Mouse (Mus musculus) forebrain, embryonic 15.5 days (tissue): Measurements from ENCODE around the gene Ero1lb. TPM values are rescaled to one million over a fixed set of nuclear protein-coding genes. Genes with fewer than 3 reads are reported as not detected.
"Not testable (repeated sequence)": the region's sequence is repeated elsewhere in the genome, so short reads cannot be mapped to it uniquely, and the experiment has no call there.

ENCODE experiments used
- ATAC-seq: fragments of 200-750 bp; cut with Nextera tagmentation; replicated peaks from 2 replicates; pipeline ENCODE4 v1.8.0; 2017; ENCODE audit warnings: mild to moderate bottlenecking, moderate TSS enrichment, moderate library complexity
- H3K27ac ChIP-seq: fragments of 300-500 bp; sonication (generic); replicated peaks from 2 replicates; pipeline ENCODE4 v1.5.1; 2015; ENCODE audit warnings: mild to moderate bottlenecking, inconsistent platforms
- H3K27me3 ChIP-seq: fragments of 300-500 bp; sonication (generic); 2 replicates; pipeline ENCODE4 v1.6.1; 2015; ENCODE audit warnings: inconsistent platforms
- H3K36me3 ChIP-seq: fragments of 300-500 bp; sonication (generic); 2 replicates; pipeline ENCODE4 v1.6.1; 2015; ENCODE audit warnings: mild to moderate bottlenecking, inconsistent platforms
- H3K4me1 ChIP-seq: fragments of 300-500 bp; sonication (generic); 2 replicates; pipeline ENCODE4 v1.6.1; 2015; ENCODE audit warnings: inconsistent platforms
- H3K4me2 ChIP-seq: fragments of 300-500 bp; sonication (generic); replicated peaks from 2 replicates; pipeline ENCODE4 v1.6.1; 2015; ENCODE audit warnings: mild to moderate bottlenecking, inconsistent platforms
- H3K4me3 ChIP-seq: fragments of 300-500 bp; sonication (generic); 2 replicates; pipeline ENCODE4 v1.5.1; 2015; ENCODE audit warnings: mild to moderate bottlenecking, inconsistent platforms
- H3K9ac ChIP-seq: fragments of 300-500 bp; sonication (generic); replicated peaks from 2 replicates; pipeline ENCODE4 v1.6.1; 2015; ENCODE audit warnings: mild to moderate bottlenecking, inconsistent platforms
- H3K9me3 ChIP-seq: fragments of 300-500 bp; sonication (generic); 2 replicates; pipeline ENCODE4 v1.6.1; 2016; ENCODE audit warnings: inconsistent platforms
- WGBS: fragments of 180-500 bp; shearing (Covaris S2); methylation state at CpG from one replicate; pipeline ENCODE4 v1.1.7; 2015; ENCODE audit warnings: mixed read lengths; 5-methylcytosine and 5-hydroxymethylcytosine counted together
- polyA plus RNA-seq: library from polyadenylated mRNA; unstranded; fragments of >200 nt; fragmentation: Nextera tagmentation; extraction: Ambion mirVana; gene quantifications from 2 replicates; pipeline ENCODE4 v1.2.1, GENCODE M21; 2015

The Ero1lb gene
- polyA plus RNA-seq, 1 experiment from 2014 or later = 14.0 TPM

DNA sequence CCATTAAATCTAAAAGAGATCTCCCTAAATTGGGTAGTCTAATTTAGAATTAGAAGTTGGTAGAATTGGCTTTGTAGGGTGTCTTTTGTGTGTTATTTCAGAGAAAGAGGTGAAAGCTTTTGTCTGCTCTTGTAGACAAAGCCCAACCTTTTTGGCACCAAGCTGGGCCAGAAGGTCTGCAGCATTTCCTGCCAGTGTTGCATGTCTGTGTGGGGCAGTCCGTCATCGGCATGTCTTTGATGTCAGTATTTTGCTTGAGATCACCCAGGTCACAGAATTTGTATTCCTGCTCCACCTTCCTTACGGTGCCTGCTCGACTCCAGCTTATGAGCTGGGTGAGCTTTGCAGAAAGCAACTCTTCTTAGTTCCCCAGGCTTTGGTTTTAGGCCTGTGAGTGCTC is 31.4 kb downstream of the Ero1lb start:
- WGBS = 63% methylated on average over 4 of the region's 4 CpGs
- not testable (repeated sequence) for H3K36me3 ChIP-seq, ATAC-seq

DNA sequence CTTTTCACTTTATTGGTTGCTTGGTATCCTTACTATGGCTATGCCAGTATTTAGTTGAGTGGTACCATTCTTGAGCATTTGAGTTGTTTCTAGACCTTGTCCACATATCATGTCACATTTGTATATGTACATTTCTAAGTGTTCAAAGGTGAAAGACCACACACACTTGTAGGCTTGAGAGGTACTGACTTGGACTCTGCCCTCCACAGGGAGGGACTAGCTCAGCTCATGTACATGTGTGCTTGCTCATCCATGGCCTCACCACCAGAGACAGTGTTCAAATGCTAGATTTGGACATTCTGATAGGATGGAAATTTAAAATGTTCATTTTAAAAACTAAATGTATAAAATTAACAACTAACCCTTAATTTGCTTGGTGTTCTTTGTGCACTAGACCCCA is 44.5 kb downstream of the Ero1lb start:
- not testable (repeated sequence) for H3K27ac ChIP-seq, ATAC-seq, H3K4me3 ChIP-seq, H3K36me3 ChIP-seq, H3K9ac ChIP-seq, H3K4me1 ChIP-seq, H3K4me2 ChIP-seq, H3K27me3 ChIP-seq, H3K9me3 ChIP-seq

More for the DNA sequence above, 31.4 kb downstream of the Ero1lb start:
- not testable (repeated sequence) for H3K27ac ChIP-seq, H3K4me1 ChIP-seq, H3K9ac ChIP-seq, H3K9me3 ChIP-seq, H3K4me3 ChIP-seq, H3K4me2 ChIP-seq, H3K27me3 ChIP-seq

DNA sequence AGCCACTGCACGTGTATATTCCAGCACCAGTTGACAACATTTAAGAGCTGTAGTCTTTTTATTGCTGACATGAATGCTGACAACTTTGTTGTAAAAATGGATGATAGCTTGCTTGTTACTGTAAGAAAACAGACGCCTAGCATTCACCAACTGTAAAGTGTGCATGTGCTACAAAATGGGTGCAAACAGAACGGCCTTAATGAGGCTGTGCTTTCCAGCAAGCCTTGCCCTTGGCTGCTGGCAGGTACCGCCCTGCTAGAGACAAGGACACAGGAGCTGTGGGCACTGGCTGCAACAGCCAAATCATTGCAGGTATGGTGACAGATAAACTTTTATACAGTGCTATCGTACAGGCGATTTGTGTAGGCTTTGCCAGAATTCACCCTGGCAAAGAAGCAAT is 48.4 kb downstream of the Ero1lb start:
- not testable (repeated sequence) for H3K9me3 ChIP-seq, ATAC-seq
- peaks cover 18% of the 10 kb centered on the region for H3K36me3 ChIP-seq

DNA sequence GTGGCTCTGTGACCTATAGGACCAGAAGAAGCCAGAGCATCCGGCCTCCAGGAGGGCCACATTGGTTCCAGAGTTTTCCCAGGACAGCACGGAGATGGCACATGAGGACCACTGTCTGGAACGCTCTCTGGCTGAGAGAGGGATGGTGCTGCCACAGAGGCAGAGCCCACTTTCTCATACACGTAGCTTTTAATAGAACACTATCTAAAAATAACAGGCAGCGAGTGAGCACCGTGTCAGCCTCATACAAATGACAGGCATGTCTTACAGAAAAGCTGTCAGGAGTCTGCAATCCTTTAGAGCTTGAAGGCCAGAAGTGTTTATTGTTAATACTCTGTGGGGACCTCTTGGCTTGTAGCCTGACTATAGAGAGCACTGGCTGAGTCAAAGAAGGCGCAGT is 48.9 kb downstream of the Ero1lb start:
- H3K4me1 ChIP-seq, H3K9ac ChIP-seq, H3K4me3 ChIP-seq, H3K27ac ChIP-seq, H3K4me2 ChIP-seq, H3K9me3 ChIP-seq, H3K27me3 ChIP-seq, ATAC-seq: not testable (repeated sequence)
- WGBS = 89% methylated on average over 7 of the region's 7 CpGs
- peaks cover 24% of the 10 kb centered on the region for H3K36me3 ChIP-seq

More for the DNA sequence above, 48.4 kb downstream of the Ero1lb start:
- H3K4me2 ChIP-seq, H3K4me1 ChIP-seq, H3K27me3 ChIP-seq, H3K27ac ChIP-seq, H3K9ac ChIP-seq, H3K4me3 ChIP-seq: not testable (repeated sequence)
- WGBS = 92% methylated on average over 6 of the region's 6 CpGs

DNA sequence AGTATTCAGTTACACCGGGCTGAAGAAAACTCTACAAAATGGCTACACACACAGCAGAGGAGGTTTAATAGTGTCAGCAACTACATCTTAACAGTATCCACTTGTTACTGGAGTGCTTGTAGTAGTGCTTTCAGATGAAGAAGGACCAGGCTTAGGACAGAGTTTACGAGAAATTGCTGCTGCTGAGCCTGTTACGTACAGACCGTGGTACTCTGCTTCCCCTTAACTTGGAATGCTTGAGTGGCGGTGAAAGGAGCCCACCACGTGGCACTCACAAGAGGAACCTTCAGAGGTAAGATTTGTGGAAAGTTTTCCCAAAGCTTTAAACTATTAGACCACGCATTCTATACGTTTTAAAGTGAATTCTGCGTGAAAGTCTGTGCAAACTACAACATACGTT is 49.3 kb downstream of the Ero1lb start:
- not testable (repeated sequence) for H3K4me1 ChIP-seq, H3K27me3 ChIP-seq, H3K4me2 ChIP-seq, H3K27ac ChIP-seq, H3K9ac ChIP-seq, H3K9me3 ChIP-seq, H3K4me3 ChIP-seq, ATAC-seq
- peaks cover 27% of the 10 kb centered on the region for H3K36me3 ChIP-seq
- WGBS = 91% methylated on average over 10 of the region's 10 CpGs

DNA sequence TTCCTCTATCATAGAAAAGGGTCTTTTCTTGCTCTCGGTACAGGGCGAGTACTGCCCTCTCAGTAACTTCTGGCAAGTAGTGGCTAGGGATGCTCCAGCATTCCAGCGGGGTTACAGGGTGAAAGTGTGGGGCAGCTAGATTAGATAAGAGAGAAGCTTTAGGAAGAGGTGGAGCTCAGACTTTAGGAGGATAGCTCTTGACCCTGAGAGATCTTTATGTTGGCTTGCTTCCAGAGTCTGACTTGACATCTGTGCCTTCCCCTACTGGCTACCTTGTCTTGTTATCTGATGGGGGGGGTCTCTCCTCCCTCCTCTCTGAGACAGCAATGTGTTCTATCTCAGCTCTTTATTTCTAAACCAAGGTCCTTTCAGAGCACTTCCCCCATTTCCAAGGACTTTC is 50.8 kb downstream of the Ero1lb start:
- not testable (repeated sequence) for H3K4me1 ChIP-seq, H3K9ac ChIP-seq, H3K27ac ChIP-seq, H3K4me2 ChIP-seq, H3K4me3 ChIP-seq, H3K27me3 ChIP-seq, H3K9me3 ChIP-seq, ATAC-seq
- peaks cover 38% of the 10 kb centered on the region for H3K36me3 ChIP-seq
- WGBS = 91% methylated on average over 3 of the region's 3 CpGs

DNA sequence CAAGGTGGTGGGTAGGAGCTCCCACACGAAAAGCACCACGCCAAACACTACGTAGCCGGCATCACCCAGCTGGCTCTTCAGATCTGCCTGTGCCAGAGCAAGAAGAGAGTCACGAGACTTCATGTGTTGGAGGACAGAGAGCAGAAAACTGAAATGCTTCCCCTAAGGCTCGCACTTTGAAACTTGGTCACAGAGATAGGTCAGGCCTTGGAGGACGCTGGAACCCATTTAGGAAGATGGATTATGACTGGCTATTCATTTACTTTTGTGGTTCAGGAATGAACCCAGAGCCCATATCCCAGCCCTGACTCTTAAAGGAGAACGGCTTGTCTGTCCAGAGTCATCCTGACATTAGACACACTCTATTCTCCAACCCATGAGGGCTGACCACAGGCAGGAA is 54.1 kb downstream of the Ero1lb start:
- H3K9ac ChIP-seq, H3K4me1 ChIP-seq, H3K27ac ChIP-seq, H3K27me3 ChIP-seq, ATAC-seq, H3K4me2 ChIP-seq, H3K9me3 ChIP-seq, H3K4me3 ChIP-seq: not testable (repeated sequence)
- peaks cover 36% of the 10 kb centered on the region for H3K36me3 ChIP-seq
- WGBS = 95% methylated on average over 8 of the region's 8 CpGs

DNA sequence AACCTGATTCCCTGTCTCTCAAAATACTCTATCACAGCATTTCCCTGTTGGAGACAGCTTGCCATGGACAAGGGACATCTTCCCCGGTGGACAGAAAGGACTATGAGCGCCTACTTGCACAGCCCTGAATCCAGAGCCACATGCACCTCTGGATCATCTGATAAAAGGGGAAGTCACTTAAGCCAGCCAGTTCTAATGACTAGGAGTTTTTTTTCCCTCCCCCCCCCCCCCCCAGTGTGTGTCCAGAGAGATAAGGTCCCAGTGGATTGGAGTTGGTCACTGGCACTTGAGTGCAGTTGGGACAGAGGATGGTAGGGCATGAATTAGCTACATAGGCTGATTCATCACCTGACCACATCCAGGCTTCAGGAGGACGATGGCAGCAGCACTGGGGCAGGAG is 60.4 kb downstream of the Ero1lb start:
- not testable (repeated sequence) for H3K4me3 ChIP-seq, H3K27me3 ChIP-seq, H3K4me1 ChIP-seq, H3K9me3 ChIP-seq, H3K9ac ChIP-seq, ATAC-seq, H3K27ac ChIP-seq, H3K36me3 ChIP-seq, H3K4me2 ChIP-seq
- WGBS = 93% methylated on average over 3 of the region's 3 CpGs

DNA sequence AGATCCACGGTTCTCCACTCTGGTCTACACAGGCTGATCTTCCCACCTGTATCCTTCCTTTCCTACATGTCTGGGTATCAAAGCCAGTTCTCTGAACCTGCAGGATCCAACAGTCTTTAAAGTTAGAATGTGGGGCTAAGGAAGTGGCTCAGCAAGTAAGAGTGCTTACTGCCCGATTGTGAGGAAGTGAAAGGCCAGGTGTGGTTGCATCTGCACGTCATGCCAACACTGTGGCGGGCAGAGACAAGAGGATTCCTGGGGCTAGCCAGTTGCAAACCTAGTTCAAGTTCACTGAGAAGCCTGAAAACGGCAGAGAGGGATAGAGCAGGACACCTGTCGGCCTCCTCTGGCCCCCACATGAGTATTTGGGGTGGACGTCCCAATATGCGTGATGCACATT is 62.1 kb downstream of the Ero1lb start:
- not testable (repeated sequence) for H3K4me2 ChIP-seq, H3K9ac ChIP-seq, H3K4me1 ChIP-seq, H3K27me3 ChIP-seq, H3K27ac ChIP-seq, H3K9me3 ChIP-seq, H3K4me3 ChIP-seq, H3K36me3 ChIP-seq, ATAC-seq
- 94% methylated on average over 8 of the region's 8 CpGs for WGBS

DNA sequence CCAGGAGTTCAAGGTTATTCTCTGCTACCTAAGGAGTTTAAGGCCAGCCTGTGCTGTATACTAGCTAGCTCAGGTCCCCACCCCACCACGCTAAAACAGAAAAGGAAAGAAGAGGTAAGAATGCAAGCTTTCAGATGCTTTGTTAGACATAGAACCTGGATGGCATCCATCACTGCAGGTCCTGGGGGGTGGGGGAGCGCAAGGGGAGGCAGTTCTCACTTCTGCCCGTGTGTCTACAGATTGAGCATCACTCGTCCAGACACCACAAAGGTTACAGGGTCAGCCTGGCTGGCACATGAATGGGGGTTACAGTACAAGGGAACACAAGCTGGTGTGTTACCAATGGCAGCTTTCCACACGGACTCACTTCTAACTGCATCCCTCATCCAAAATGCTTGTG is 62.5 kb downstream of the Ero1lb start:
- not testable (repeated sequence) for H3K9me3 ChIP-seq, H3K27ac ChIP-seq, H3K4me2 ChIP-seq, H3K4me3 ChIP-seq, H3K4me1 ChIP-seq, ATAC-seq, H3K27me3 ChIP-seq, H3K9ac ChIP-seq, H3K36me3 ChIP-seq
- WGBS = 87% methylated on average over 5 of the region's 5 CpGs

DNA sequence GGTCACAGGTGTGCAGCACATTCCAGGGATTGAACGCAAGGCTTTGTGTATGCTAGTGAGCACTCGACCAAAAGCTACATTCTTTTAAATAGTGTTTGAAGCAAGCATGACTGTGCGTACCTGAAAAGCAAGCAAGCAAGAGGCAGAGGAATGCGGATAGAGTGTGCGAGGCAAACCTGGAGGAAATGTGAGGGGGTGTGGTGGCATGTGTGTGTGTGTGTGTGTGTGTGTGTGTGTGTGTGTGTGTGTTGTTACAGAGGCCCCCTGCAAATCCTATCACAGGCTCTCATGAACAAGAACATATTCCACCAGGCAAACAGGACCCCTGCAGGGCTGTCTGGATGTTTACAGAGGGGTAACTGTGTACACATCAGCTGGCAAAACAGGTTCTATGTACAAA is 64.6 kb downstream of the Ero1lb start:
- not testable (repeated sequence) for H3K9me3 ChIP-seq, H3K27me3 ChIP-seq, H3K36me3 ChIP-seq, H3K9ac ChIP-seq, H3K4me1 ChIP-seq, H3K27ac ChIP-seq, H3K4me2 ChIP-seq, H3K4me3 ChIP-seq, ATAC-seq
- WGBS = 97% methylated on average over 5 of the region's 5 CpGs

DNA sequence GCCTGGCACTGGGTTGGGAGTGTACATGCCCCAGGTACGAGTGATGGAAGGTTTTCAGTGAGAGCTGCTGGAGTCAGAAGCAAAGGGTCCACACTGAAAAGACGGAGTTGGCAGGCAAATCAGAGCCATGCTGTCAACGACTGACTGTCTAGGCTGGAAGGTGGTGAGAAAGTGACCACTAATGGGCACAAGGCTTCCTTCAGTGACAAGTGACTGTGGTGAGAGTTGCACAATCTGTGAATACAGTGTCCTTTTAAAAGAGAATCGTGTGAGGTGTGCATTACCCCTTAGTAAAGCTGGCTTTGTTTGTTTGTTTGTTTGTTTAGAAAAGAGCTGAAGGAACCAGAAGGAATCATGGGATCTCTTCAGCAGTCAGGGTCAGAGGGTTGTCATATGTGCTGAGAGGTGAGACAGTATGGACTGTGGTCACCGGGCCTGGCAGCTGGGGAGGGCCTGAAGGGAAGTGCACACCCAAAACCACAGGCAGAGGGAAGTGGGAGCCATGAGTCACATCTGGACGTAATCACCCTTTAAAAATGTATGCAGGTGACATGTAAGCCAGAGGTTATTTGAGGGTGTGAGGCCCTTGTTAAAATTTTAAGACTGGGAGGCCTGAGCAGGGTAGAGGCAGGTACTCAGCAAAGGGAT is 69.4 kb downstream of the Ero1lb start:
- not testable (repeated sequence) for H3K27me3 ChIP-seq, H3K36me3 ChIP-seq, H3K4me2 ChIP-seq, H3K9ac ChIP-seq, H3K27ac ChIP-seq, H3K4me3 ChIP-seq, H3K4me1 ChIP-seq, ATAC-seq, H3K9me3 ChIP-seq
- 89% methylated on average over 1 of the region's 6 CpGs for WGBS

DNA sequence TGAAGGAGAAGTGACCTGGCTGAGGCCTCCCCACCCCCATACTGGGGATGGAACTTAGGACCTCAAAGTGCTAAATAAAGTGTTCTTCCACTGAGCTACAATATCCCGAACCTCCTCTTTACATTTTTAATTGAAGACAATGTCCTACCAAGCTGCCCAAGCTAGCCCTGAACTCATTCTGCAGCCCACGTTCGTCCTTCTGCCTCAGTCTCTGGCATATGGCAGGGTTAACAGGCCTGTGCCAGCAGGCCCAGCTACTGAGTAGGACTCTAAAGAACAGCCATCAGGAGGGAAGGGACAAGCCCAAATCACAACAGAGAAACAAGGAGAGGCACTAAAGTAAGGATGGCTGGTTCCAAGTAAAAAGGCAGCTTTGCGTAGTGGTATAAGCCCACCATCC is 77.1 kb downstream of the Ero1lb start:
- 88% methylated on average over 4 of the region's 4 CpGs for WGBS
- H3K4me1 ChIP-seq, H3K9ac ChIP-seq, H3K36me3 ChIP-seq, H3K27me3 ChIP-seq, H3K4me2 ChIP-seq, ATAC-seq, H3K4me3 ChIP-seq, H3K27ac ChIP-seq, H3K9me3 ChIP-seq: not testable (repeated sequence)
